Mouse (Mus musculus): ENCODE measurements around the gene Gm20388.

GRCm38 (mm10) chr8:120599504-120599903 lies 688.9 kb downstream of the Gm20388 start:
- TF ChIP-seq MAFK (IDR thresholded peaks at IDR 0.05; ENCODE audit: insufficient read depth, low read depth, low read length) (no peak), HCFC1 (IDR thresholded peaks at IDR 0.05; ENCODE audit: borderline replicate concordance, insufficient read depth, low read length) (no peak), ZNF384 (IDR thresholded peaks at IDR 0.05; ENCODE audit: low read depth, low read length) (no peak), ZC3H11A (IDR thresholded peaks at IDR 0.05; ENCODE audit: borderline replicate concordance, low read depth, low read length) (peak; percentile 50; the same call in 1 of the 2 replicates)
